Mouse (Mus musculus) kidney, adult 2 months (tissue): ENCODE measurements around the gene Unc45b.

Experiments
- CTCF ChIP-seq: fragments of 200-500 bp; conservative IDR thresholded peaks from 2 replicates; pipeline ENCODE4 v1.5.1; 2011; ENCODE audit warnings: low read depth, mild to moderate bottlenecking, control low read depth, low read length, moderate library complexity, mixed read lengths; ENCODE audit not compliant: insufficient read depth, insufficient read length
- POLR2A ChIP-seq: fragments of 200-500 bp; IDR thresholded peaks from one replicate; pipeline ENCODE4 v1.6.1; 2011; ENCODE audit warnings: low read depth, low read length, control low read depth

- peak; percentile 45 for TF ChIP-seq CTCF
- no peak for TF ChIP-seq POLR2A
Measured at GRCm38 (mm10) chr11:82959613-82960012, 49.3 kb downstream of the Unc45b start.
